Mouse (Mus musculus): ENCODE measurements at regions not wholly inside any gene's neighbourhood (a gene's known extent, or its start where the extent isn't known, plus 50 kb on each side); places are given as distances from the start of the nearest gene placed in this dataset.

- 92% methylated on average over 16 of the region's 16 CpGs for WGBS
Observed at GRCm38 (mm10) chr14:86489044-86489816, 651.8 kb downstream of the Diaph3 start.

GRCm38 (mm10) chr14:86487285-86487897, 653.6 kb downstream of the Diaph3 start:
- ATAC-seq (ENCODE audit: insufficient number of reproducible peaks, insufficient read depth, low FRiP score, low TSS enrichment, low read depth), result no peak
- no peaks in the 10 kb centered on the region for H3K9me3 ChIP-seq
- no peak overlapping the region for H3K9ac ChIP-seq (replicated peaks)
- H3K36me3 ChIP-seq, result no peaks in the 10 kb centered on the region
- H3K4me2 ChIP-seq, result no peak overlapping the region
- no peak overlapping the region for H3K4me3 ChIP-seq (replicated peaks)
- no peaks in the 10 kb centered on the region for H3K27me3 ChIP-seq
- H3K4me1 ChIP-seq (replicated peaks), result no peaks in the 10 kb centered on the region
- WGBS, result 59% methylated on average over 8 of the region's 8 CpGs
- no peak overlapping the region for H3K27ac ChIP-seq

More at GRCm38 (mm10) chr14:86489044-86489816, 651.8 kb downstream of the Diaph3 start:
- Histone ChIP-seq H3K9me3 (no peaks in the 10 kb centered on the region), H3K27me3 (no peaks in the 10 kb centered on the region), H3K4me3 (replicated peaks) (no peak overlapping the region), H3K9ac (replicated peaks) (no peak overlapping the region), H3K36me3 (no peaks in the 10 kb centered on the region), H3K27ac (no peak overlapping the region), H3K4me2 (no peak overlapping the region), H3K4me1 (replicated peaks) (no peaks in the 10 kb centered on the region)
- ATAC-seq (ENCODE audit: insufficient number of reproducible peaks, insufficient read depth, low FRiP score, low TSS enrichment, low read depth), result no peak

GRCm38 (mm10) chr14:86484247-86484646, 656.8 kb downstream of the Diaph3 start:
- 87% methylated on average over 5 of the region's 5 CpGs for WGBS
- Histone ChIP-seq H3K4me3 (replicated peaks) (no peak overlapping the region), H3K36me3 (no peaks in the 10 kb centered on the region), H3K9ac (replicated peaks) (no peak overlapping the region), H3K27ac (no peak overlapping the region), H3K9me3 (no peaks in the 10 kb centered on the region), H3K27me3 (no peaks in the 10 kb centered on the region), H3K4me1 (replicated peaks) (no peaks in the 10 kb centered on the region), H3K4me2 (no peak overlapping the region)
- no peak for ATAC-seq (ENCODE audit: insufficient number of reproducible peaks, insufficient read depth, low FRiP score, low TSS enrichment, low read depth)

- Histone ChIP-seq H3K27ac (no peak overlapping the region), H3K27me3 (no peaks in the 10 kb centered on the region), H3K36me3 (no peaks in the 10 kb centered on the region), H3K4me3 (replicated peaks) (no peak overlapping the region), H3K9me3 (no peaks in the 10 kb centered on the region), H3K9ac (replicated peaks) (no peak overlapping the region), H3K4me1 (replicated peaks) (no peaks in the 10 kb centered on the region), H3K4me2 (no peak overlapping the region)
- ATAC-seq (ENCODE audit: insufficient number of reproducible peaks, insufficient read depth, low FRiP score, low TSS enrichment, low read depth), result no peak
- whole genome bisulfite sequencing, result 90% methylated on average over 1 of the region's 1 CpGs
Observed at GRCm38 (mm10) chr14:86473604-86474003, 667.4 kb downstream of the Diaph3 start.

- no peak overlapping the region for H3K27ac ChIP-seq
- no peaks in the 10 kb centered on the region for H3K27me3 ChIP-seq
- no peak overlapping the region for H3K4me3 ChIP-seq (replicated peaks)
- H3K4me1 ChIP-seq (replicated peaks), result no peaks in the 10 kb centered on the region
- no peak overlapping the region for H3K4me2 ChIP-seq
- no peaks in the 10 kb centered on the region for H3K36me3 ChIP-seq
- WGBS, result 47% methylated on average over 4 of the region's 4 CpGs
- no peak overlapping the region for H3K9ac ChIP-seq (replicated peaks)
- H3K9me3 ChIP-seq, result no peaks in the 10 kb centered on the region
- no peak for ATAC-seq (ENCODE audit: insufficient number of reproducible peaks, insufficient read depth, low FRiP score, low TSS enrichment, low read depth)
Observed at GRCm38 (mm10) chr14:86470462-86470861, 670.6 kb downstream of the Diaph3 start.

GRCm38 (mm10) chr14:86467886-86468463, 673.1 kb downstream of the Diaph3 start:
- no peak overlapping the region for H3K4me3 ChIP-seq (replicated peaks)
- H3K27ac ChIP-seq, result no peak overlapping the region
- H3K36me3 ChIP-seq, result no peaks in the 10 kb centered on the region
- no peaks in the 10 kb centered on the region for H3K9me3 ChIP-seq
- H3K4me2 ChIP-seq, result no peak overlapping the region
- WGBS, result 65% methylated on average over 8 of the region's 8 CpGs
- H3K9ac ChIP-seq (replicated peaks), result no peak overlapping the region
- no peaks in the 10 kb centered on the region for H3K4me1 ChIP-seq (replicated peaks)
- ATAC-seq (ENCODE audit: insufficient number of reproducible peaks, insufficient read depth, low FRiP score, low TSS enrichment, low read depth), result no peak
- no peaks in the 10 kb centered on the region for H3K27me3 ChIP-seq

- no peak overlapping the region for H3K9ac ChIP-seq (replicated peaks)
Observed at GRCm38 (mm10) chr14:86463388-86463787, 677.6 kb downstream of the Diaph3 start.

GRCm38 (mm10) chr14:86453142-86453541, 687.9 kb downstream of the Diaph3 start:
- Histone ChIP-seq H3K4me3 (replicated peaks) (no peak overlapping the region), H3K4me1 (replicated peaks) (no peaks in the 10 kb centered on the region), H3K9me3 (no peaks in the 10 kb centered on the region), H3K27ac (no peak overlapping the region), H3K27me3 (no peaks in the 10 kb centered on the region), H3K36me3 (no peaks in the 10 kb centered on the region), H3K9ac (replicated peaks) (no peak overlapping the region), H3K4me2 (no peak overlapping the region)
- WGBS, result 81% methylated on average over 2 of the region's 2 CpGs
- ATAC-seq (ENCODE audit: insufficient number of reproducible peaks, insufficient read depth, low FRiP score, low TSS enrichment, low read depth), result no peak

More at GRCm38 (mm10) chr14:86463388-86463787, 677.6 kb downstream of the Diaph3 start:
- Histone ChIP-seq H3K36me3 (no peaks in the 10 kb centered on the region), H3K27ac (no peak overlapping the region), H3K27me3 (no peaks in the 10 kb centered on the region), H3K4me1 (replicated peaks) (no peaks in the 10 kb centered on the region), H3K4me2 (no peak overlapping the region), H3K4me3 (replicated peaks) (no peak overlapping the region), H3K9me3 (no peaks in the 10 kb centered on the region)
- no peak for ATAC-seq (ENCODE audit: insufficient number of reproducible peaks, insufficient read depth, low FRiP score, low TSS enrichment, low read depth)
- WGBS, result 88% methylated on average over 2 of the region's 2 CpGs

GRCm38 (mm10) chr14:86450616-86451015, 690.4 kb downstream of the Diaph3 start:
- no peak for ATAC-seq (ENCODE audit: insufficient number of reproducible peaks, insufficient read depth, low FRiP score, low TSS enrichment, low read depth)
- no peaks in the 10 kb centered on the region for H3K36me3 ChIP-seq
- no peaks in the 10 kb centered on the region for H3K9me3 ChIP-seq
- H3K9ac ChIP-seq (replicated peaks), result no peak overlapping the region
- WGBS, result 83% methylated on average over 1 of the region's 1 CpGs
- no peak overlapping the region for H3K4me2 ChIP-seq
- no peak overlapping the region for H3K4me3 ChIP-seq (replicated peaks)
- H3K27ac ChIP-seq, result no peak overlapping the region
- H3K4me1 ChIP-seq (replicated peaks), result no peaks in the 10 kb centered on the region
- H3K27me3 ChIP-seq, result no peaks in the 10 kb centered on the region

- no peaks in the 10 kb centered on the region for H3K36me3 ChIP-seq
- H3K27me3 ChIP-seq, result no peaks in the 10 kb centered on the region
- ATAC-seq (ENCODE audit: insufficient number of reproducible peaks, insufficient read depth, low FRiP score, low TSS enrichment, low read depth), result no peak
- H3K4me1 ChIP-seq (replicated peaks), result no peaks in the 10 kb centered on the region
- no peaks in the 10 kb centered on the region for H3K9me3 ChIP-seq
- WGBS, result 73% methylated on average over 4 of the region's 4 CpGs
- H3K27ac ChIP-seq, result no peak overlapping the region
- H3K4me2 ChIP-seq, result no peak overlapping the region
- H3K4me3 ChIP-seq (replicated peaks), result no peak overlapping the region
- H3K9ac ChIP-seq (replicated peaks), result no peak overlapping the region
Observed at GRCm38 (mm10) chr14:86445139-86445538, 695.9 kb downstream of the Diaph3 start.

- H3K4me2 ChIP-seq, result no peak overlapping the region
- no peaks in the 10 kb centered on the region for H3K9me3 ChIP-seq
- H3K4me3 ChIP-seq (replicated peaks), result no peak overlapping the region
- WGBS, result 70% methylated on average over 5 of the region's 5 CpGs
- H3K27ac ChIP-seq, result no peak overlapping the region
- H3K36me3 ChIP-seq, result no peaks in the 10 kb centered on the region
- no peaks in the 10 kb centered on the region for H3K4me1 ChIP-seq (replicated peaks)
- no peak overlapping the region for H3K9ac ChIP-seq (replicated peaks)
- H3K27me3 ChIP-seq, result no peaks in the 10 kb centered on the region
- ATAC-seq (ENCODE audit: insufficient number of reproducible peaks, insufficient read depth, low FRiP score, low TSS enrichment, low read depth), result no peak
Observed at GRCm38 (mm10) chr14:86443921-86444835, 696.9 kb downstream of the Diaph3 start.
